Mouse (Mus musculus) liver, embryonic 12.5 days (tissue): ENCODE data around the gene Dennd6b. TPM values are rescaled to one million over a fixed set of nuclear protein-coding genes. Genes with fewer than 3 reads are reported as not detected.
A peak's percentile ranks its signal among the peaks of the same experiment; 100 is the strongest.

Source experiments
- ATAC-seq: fragments of 200-750 bp; cut with Nextera tagmentation; 2 replicates; pipeline ENCODE4 v1.8.0; 2017; ENCODE audit warnings: moderate number of reproducible peaks, mild to moderate bottlenecking, moderate library complexity
- H3K27ac ChIP-seq: fragments of 300-500 bp; sonication (generic); 2 replicates; pipeline ENCODE4 v1.5.1; 2016; ENCODE audit warnings: mild to moderate bottlenecking
- H3K27me3 ChIP-seq: fragments of 300-500 bp; sonication (generic); replicated peaks from 2 replicates; pipeline ENCODE4 v1.6.1; 2016; ENCODE audit warnings: mild to moderate bottlenecking, moderate library complexity
- H3K36me3 ChIP-seq: fragments of 300-500 bp; sonication (generic); 2 replicates; pipeline ENCODE4 v1.6.1; 2016; ENCODE audit warnings: mild to moderate bottlenecking, moderate library complexity
- H3K4me1 ChIP-seq: fragments of 300-500 bp; sonication (generic); 2 replicates; pipeline ENCODE4 v1.6.1; 2016
- H3K4me2 ChIP-seq: fragments of 300-500 bp; sonication (generic); 2 replicates; pipeline ENCODE4 v1.6.1; 2016; ENCODE audit warnings: mild to moderate bottlenecking, moderate library complexity
- H3K4me3 ChIP-seq: fragments of 300-500 bp; sonication (generic); 2 replicates; pipeline ENCODE4 v1.5.1; 2016; ENCODE audit warnings: mild to moderate bottlenecking, moderate library complexity
- H3K9ac ChIP-seq: fragments of 300-500 bp; sonication (generic); 2 replicates; pipeline ENCODE4 v1.6.1; 2016; ENCODE audit warnings: mild to moderate bottlenecking, moderate library complexity
- H3K9me3 ChIP-seq: fragments of 300-500 bp; sonication (generic); replicated peaks from 2 replicates; pipeline ENCODE4 v1.6.1; 2016; ENCODE audit warnings: mild to moderate bottlenecking, moderate library complexity
- WGBS: fragments of 180-500 bp; shearing (Covaris S2); methylation state at CpG from one replicate; pipeline ENCODE4 v1.1.7; 2016; ENCODE audit not compliant: insufficient replicate concordance; 5-methylcytosine and 5-hydroxymethylcytosine counted together
- microRNA-seq: library from miRNA; unstranded; fragments of <30 nt; microRNA quantifications from one replicate; pipeline ENCODE4, GENCODE M21; 2017
- polyA plus RNA-seq: library from polyadenylated mRNA; unstranded; fragments of >200 nt; fragmentation: Nextera tagmentation; extraction: Ambion mirVana; gene quantifications from 2 replicates; pipeline ENCODE4 v1.2.1, GENCODE M21; 2016

Gene Dennd6b
- polyA plus RNA-seq, 1 experiment from 2014 or later, result 5.3 TPM

DNA sequence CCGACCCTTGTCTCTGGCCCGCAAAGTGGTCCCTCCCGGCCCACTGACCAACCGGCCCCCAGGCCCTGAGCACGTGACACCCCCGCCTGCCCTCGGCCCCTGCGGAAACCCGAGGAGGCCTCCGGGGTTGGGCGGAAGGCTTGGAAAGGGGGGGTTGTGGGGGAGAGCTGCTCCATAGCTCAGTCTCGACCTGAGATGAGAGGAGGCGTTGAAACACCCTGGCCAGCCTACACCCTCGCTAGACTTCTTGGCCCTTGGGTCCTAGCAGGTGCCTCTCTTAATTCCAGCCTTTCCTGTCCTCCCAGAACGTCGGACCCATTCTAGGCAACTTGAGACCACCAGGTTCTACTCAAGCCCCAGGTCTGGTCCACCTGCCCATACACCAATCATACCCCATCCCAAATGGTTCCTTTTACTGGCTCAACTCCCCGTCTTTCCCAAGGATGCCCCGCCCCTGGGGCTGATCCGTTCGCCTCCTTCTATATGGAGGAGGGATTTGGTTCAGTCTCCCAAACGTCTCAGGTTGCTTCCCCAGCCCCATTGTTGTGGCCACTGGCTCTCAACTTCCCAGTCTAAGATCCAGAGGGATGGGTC lies 55.5 kb downstream of the Dennd6b start, which contains the start of gene Mapk12:
Mapk12 (minus strand) TSS at position 45 of the 594 bp plus-strand sequence.
- Histone ChIP-seq H3K4me1 (0 out of 2 replicates have a peak, but pooled peaks cover 6% of the 10 kb centered on the region), H3K36me3 (no peaks in the 10 kb centered on the region), H3K9me3 (no peaks in the 10 kb centered on the region), H3K9ac (peak within 1 kb of the TSS; percentile 14; the same call in 1 of the 2 replicates), H3K4me3 (peak within 1 kb of the TSS; percentile 47), H3K27me3 (peaks cover 100% of the 10 kb centered on the region), H3K27ac (no peak within 1 kb of the TSS), H3K4me2 (peak within 1 kb of the TSS; percentile 61)
- WGBS, result under 1% methylated on average over 21 of the region's 21 CpGs
- ATAC-seq, result no peak; the same call in 1 of the 2 replicates

DNA sequence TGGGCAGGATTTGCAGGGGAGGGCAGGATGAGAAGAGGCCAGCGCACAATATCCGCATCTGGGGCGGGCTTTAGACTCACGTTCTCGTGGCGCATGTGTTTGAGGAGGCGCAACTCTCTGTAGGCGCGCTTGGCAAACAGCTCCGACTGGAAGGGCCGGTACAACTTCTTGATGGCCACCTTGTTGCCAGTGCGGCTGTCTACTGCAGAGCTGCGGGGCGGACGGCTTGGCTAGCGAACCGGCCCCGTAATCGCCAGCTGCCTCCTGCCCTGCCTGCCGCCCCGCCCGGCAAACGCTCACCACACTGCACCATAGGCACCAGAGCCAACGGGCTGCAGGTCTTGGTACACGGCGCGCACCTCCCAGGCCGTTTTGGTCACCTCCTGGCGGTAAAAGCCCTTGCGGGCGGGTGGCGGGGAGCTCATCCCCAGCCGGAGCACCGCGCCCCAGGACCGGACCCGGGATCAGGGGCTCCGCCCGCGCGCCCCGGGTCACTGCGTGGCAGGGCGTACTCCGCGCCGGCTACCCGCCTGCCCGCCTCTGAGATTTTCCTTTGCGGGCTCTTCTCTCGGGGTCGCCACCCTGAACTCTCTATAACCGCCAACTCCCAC lies 56.1 kb downstream of the Dennd6b start:
- Histone ChIP-seq H3K4me1 (0 out of 2 replicates have a peak, but pooled peaks cover 6% of the 10 kb centered on the region), H3K27me3 (peaks cover 100% of the 10 kb centered on the region), H3K9ac (peak overlapping the region; percentile 14; the same call in 1 of the 2 replicates), H3K4me2 (peak overlapping the region; percentile 61), H3K27ac (no peak overlapping the region), H3K4me3 (peak overlapping the region; percentile 47), H3K36me3 (no peaks in the 10 kb centered on the region), H3K9me3 (no peaks in the 10 kb centered on the region)
- ATAC-seq, result no peak
- WGBS, result 2% methylated on average over 53 of the region's 53 CpGs

DNA sequence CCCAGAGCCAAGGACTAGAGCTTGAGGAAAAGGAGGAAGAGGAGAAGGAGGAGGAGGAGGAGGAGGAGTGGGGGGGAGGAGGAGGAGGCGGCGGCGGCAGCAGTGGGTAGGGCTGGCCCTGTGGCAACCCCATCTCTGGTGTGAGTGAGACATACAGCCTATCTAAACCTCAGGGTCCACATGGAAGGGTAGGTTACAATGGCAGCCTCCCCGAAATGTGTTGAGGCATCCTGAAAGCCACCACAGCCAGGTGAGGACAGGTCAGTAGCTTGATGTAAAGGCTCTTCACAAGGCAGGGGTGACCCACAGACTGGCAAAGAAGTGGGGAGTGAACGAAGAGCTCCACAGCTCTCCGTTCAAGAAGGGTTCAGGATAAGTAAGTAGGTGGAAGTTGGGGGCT lies 57.8 kb downstream of the Dennd6b start:
- no peak for ATAC-seq
- H3K4me1 ChIP-seq, result 0 out of 2 replicates have a peak, but pooled peaks cover 6% of the 10 kb centered on the region
- no peak overlapping the region for H3K9ac ChIP-seq
- H3K27ac ChIP-seq, result no peak overlapping the region
- peaks cover 93% of the 10 kb centered on the region for H3K27me3 ChIP-seq
- no peak overlapping the region for H3K4me2 ChIP-seq
- 72% methylated on average over 6 of the region's 6 CpGs for WGBS
- no peaks in the 10 kb centered on the region for H3K36me3 ChIP-seq
- no peaks in the 10 kb centered on the region for H3K9me3 ChIP-seq
- H3K4me3 ChIP-seq, result no peak overlapping the region

DNA sequence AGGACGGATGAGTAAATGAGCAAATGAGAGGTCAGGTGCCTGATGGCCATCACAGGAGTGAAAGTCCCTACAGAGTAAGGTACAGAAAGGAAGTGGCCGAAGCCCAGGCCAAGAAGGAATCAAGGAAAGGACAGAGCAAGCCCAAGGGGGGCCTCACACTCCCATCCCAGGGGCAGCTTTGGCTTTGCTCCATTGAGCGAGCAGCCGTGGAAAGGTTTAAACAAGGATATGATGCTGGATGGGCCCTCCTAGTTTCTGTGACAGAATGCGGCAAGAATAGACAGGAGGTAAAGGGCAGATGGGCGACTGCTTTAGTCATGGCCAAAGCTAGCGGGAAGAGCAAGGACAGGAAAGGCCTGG lies 58.3 kb downstream of the Dennd6b start:
- 0 out of 2 replicates have a peak, but pooled peaks cover 6% of the 10 kb centered on the region for H3K4me1 ChIP-seq
- WGBS, result 69% methylated on average over 7 of the region's 7 CpGs
- no peaks in the 10 kb centered on the region for H3K9me3 ChIP-seq
- ATAC-seq, result no peak
- no peak overlapping the region for H3K4me3 ChIP-seq
- no peak overlapping the region for H3K4me2 ChIP-seq
- no peak overlapping the region for H3K27ac ChIP-seq
- H3K27me3 ChIP-seq, result peaks cover 87% of the 10 kb centered on the region
- no peaks in the 10 kb centered on the region for H3K36me3 ChIP-seq
- no peak overlapping the region for H3K9ac ChIP-seq

DNA sequence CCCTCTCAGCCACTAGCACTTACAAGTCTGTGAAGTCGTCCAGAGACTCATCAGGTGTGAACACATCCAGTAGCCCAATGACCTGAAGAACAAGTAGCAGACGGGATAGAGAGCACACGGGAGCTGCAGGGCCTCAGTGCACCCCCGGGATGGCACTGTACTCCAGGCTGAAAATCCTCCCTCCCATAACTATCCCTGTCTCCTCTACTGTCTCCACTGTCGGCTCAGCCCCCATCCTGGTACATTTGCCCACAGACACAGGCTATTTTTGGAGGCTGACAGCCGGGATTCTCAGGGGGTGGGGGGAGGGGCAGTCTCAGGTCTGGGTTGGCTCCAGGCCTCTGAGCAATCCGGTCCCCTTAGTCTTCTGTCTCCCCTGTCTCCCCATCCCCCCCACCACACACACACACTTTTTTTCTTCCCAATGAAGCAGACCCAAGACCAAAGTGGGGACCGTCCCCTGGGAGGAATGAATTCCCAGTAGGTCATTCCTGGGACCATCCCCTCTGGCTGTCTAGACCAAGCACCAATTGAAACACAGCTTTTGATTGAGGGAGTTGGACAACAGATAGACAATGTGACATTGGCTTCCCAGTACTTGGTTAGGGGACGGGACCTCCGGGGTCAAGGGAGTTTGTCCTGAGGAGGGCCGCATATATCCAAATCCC lies 58.8 kb downstream of the Dennd6b start:
- peaks cover 82% of the 10 kb centered on the region for H3K27me3 ChIP-seq
- ATAC-seq, result no peak
- H3K4me3 ChIP-seq, result no peak overlapping the region
- WGBS, result 56% methylated on average over 11 of the region's 11 CpGs
- no peaks in the 10 kb centered on the region for H3K9me3 ChIP-seq
- H3K4me2 ChIP-seq, result no peak overlapping the region
- H3K9ac ChIP-seq, result no peak overlapping the region
- H3K27ac ChIP-seq, result no peak overlapping the region
- H3K4me1 ChIP-seq, result 0 out of 2 replicates have a peak, but pooled peaks cover 6% of the 10 kb centered on the region
- no peaks in the 10 kb centered on the region for H3K36me3 ChIP-seq

DNA sequence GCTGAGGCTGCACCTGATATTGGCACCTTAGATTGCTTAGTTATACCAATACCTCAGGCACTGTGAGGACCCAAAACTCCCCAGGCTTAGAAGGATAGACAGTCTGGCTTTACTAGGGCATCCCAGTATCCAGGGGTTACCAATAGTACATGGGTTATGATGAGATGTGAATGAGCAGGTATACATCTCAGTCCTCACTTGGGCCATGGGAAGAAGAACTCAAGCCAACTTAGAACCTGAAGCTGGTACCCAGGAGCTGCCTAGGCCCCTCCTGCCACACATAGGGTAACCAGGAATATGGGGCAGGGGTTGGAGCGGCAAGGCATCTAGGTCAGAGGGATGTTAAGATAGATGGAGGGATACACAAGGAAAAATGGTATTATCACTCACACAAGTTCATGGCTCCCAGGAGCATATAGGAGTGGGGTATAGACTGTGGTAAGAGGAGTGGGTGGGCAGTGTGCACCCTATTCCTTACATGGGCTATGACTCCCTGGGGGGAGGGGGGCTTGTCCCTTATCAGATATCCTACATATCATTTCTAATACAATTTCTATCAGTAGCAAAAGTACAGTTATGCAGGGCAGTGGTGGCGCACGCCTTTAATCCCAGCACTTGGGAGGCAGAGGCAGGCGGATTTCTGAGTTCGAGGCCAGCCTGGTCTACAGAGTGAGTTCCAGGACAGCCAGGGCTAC lies 59.7 kb downstream of the Dennd6b start:
- no peak for ATAC-seq
- Histone ChIP-seq H3K4me2 (no peak overlapping the region), H3K36me3 (no peaks in the 10 kb centered on the region), H3K9me3 (no peaks in the 10 kb centered on the region), H3K9ac (no peak overlapping the region), H3K27me3 (peaks cover 81% of the 10 kb centered on the region), H3K27ac (no peak overlapping the region), H3K4me1 (0 out of 2 replicates have a peak, but pooled peaks cover 11% of the 10 kb centered on the region), H3K4me3 (no peak overlapping the region)
- WGBS, result 79% methylated on average over 5 of the region's 5 CpGs

Small RNA genes lying within 50 kb of the gene (microRNA-seq; reads per million reads assigned to microRNA genes)
- gene Mir6958 (1.8 reads per million), gene Mir7118 (not detected)

Other genes starting within 250 kb of the Dennd6b start
- gene Ttll8, start 242.1 kb downstream of the Dennd6b start, polyA plus RNA-seq, result not detected in 2 replicates
- not detected in 2 replicates for gene Mlc1, start 217.5 kb downstream of the Dennd6b start, polyA plus RNA-seq
- not detected in 2 replicates for gene Mov10l1, start 213.6 kb downstream of the Dennd6b start, polyA plus RNA-seq
- gene Panx2, start 136.8 kb downstream of the Dennd6b start, polyA plus RNA-seq, result 0.04 TPM in 1 of 2 replicates, not detected in the other
- gene Trabd, start 121.4 kb downstream of the Dennd6b start, polyA plus RNA-seq, result 18.4 and 22.9 TPM in 2 replicates
- 11.6 and 12.8 TPM in 2 replicates for gene Selenoo, start 107.4 kb downstream of the Dennd6b start, polyA plus RNA-seq
- gene Tubgcp6, start 73.4 kb downstream of the Dennd6b start, polyA plus RNA-seq, result 11.8 and 12.7 TPM in 2 replicates
- gene Hdac10, start 67.8 kb downstream of the Dennd6b start, polyA plus RNA-seq, result 12.8 and 15.3 TPM in 2 replicates
- 2.3 and 2.7 TPM in 2 replicates for gene Mapk12, start 55.8 kb downstream of the Dennd6b start, polyA plus RNA-seq
- gene Mapk11, start 46.9 kb downstream of the Dennd6b start, polyA plus RNA-seq, result 1.8 TPM in 2 replicates
- gene Plxnb2, start 15.7 kb downstream of the Dennd6b start, polyA plus RNA-seq, result 38.5 and 38.8 TPM in 2 replicates
- gene Ppp6r2, start 15.1 kb upstream of the Dennd6b start, polyA plus RNA-seq, result 21.4 and 23.9 TPM in 2 replicates
- 32.5 and 34.1 TPM in 2 replicates for gene Sbf1, start 118.8 kb upstream of the Dennd6b start, polyA plus RNA-seq
- gene Adm2, start 126.2 kb upstream of the Dennd6b start, polyA plus RNA-seq, result 3.3 TPM in 2 replicates
- 2.4 and 3.7 TPM in 2 replicates for gene Miox, start 137.9 kb upstream of the Dennd6b start, polyA plus RNA-seq
- gene Lmf2, start 159.2 kb upstream of the Dennd6b start, polyA plus RNA-seq, result 36.2 and 41.1 TPM in 2 replicates
- gene Ncaph2, start 159.2 kb upstream of the Dennd6b start, polyA plus RNA-seq, result 134 TPM in 2 replicates
- 4.9 and 5.6 TPM in 2 replicates for gene Sco2, start 177.3 kb upstream of the Dennd6b start, polyA plus RNA-seq
- 0.62 and 0.75 TPM in 2 replicates for gene Tymp, start 180.5 kb upstream of the Dennd6b start, polyA plus RNA-seq
- 0.50 and 0.65 TPM in 2 replicates for gene Odf3b, start 182.8 kb upstream of the Dennd6b start, polyA plus RNA-seq
- not detected in 2 replicates for gene Klhdc7b, start 188.4 kb upstream of the Dennd6b start, polyA plus RNA-seq
- not detected in 2 replicates for gene Syce3, start 214.0 kb upstream of the Dennd6b start, polyA plus RNA-seq
- gene Cpt1b, start 229.4 kb upstream of the Dennd6b start, polyA plus RNA-seq, result 2.0 and 2.3 TPM in 2 replicates
- gene C730034F03Rik, start 233.1 kb upstream of the Dennd6b start, polyA plus RNA-seq, result 2.1 and 2.3 TPM in 2 replicates
- not detected in 2 replicates for gene Gm44502, start 233.2 kb upstream of the Dennd6b start, polyA plus RNA-seq
- 29.0 and 30.4 TPM in 2 replicates for gene Chkb, start 233.4 kb upstream of the Dennd6b start, polyA plus RNA-seq